Mouse (Mus musculus): ENCODE measurements at regions not wholly inside any gene's neighbourhood (a gene's known extent, or its start where the extent isn't known, plus 50 kb on each side); places are given as distances from the start of the nearest gene placed in this dataset.

DNA sequence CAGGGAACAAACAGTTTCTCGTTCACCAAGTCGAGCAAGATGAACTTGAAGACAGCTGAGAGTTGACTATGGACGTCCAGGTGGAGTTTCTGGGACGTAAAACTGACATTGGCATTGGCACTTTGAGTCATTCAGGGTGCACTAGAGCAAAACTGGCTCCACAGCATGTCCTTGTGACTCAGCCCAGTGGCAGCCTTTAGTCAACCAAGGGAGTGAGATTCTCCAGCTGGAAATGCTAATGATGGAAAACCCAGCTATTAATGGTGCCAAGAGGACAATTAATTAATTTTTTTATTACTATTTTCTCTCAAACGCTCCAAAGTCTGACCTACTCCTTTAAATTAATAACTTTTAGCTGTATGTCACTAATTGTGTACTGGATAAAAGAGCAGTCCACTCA lies 195.0 kb upstream of the Prdm1 start:
- no peak for DNase-seq

- DNase-seq = no peak
Observed at GRCm38 (mm10) chr10:44721670-44722069, 193.4 kb upstream of the Prdm1 start.

- DNase-seq = no peak
Observed at GRCm38 (mm10) chr10:44716612-44717011, 188.3 kb upstream of the Prdm1 start.

GRCm38 (mm10) chr10:44715902-44716301 lies 187.6 kb upstream of the Prdm1 start:
- DNase-seq = no peak

DNA sequence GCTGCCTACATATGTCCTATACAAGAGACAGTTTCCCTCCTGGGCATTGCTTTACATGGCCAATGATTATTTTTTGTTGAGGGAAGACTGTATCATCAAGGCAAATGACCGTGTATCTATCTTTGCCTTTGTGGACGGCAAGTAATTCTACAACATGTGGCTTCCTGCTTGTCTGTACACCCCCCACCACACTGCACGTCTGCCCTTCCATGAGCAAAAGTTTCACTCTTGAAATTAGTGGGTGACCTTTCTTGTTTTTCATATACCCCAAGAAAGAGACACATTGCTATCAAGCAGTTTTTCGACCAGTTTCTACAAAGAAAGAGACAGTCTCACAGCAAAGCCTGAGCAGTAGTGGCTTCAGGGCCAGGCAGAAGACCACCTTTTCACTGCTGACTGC lies 180.5 kb upstream of the Prdm1 start:
- no peak for DNase-seq

GRCm38 (mm10) chr10:44704143-44704542 lies 175.8 kb upstream of the Prdm1 start:
- DNase-seq = no peak

DNA sequence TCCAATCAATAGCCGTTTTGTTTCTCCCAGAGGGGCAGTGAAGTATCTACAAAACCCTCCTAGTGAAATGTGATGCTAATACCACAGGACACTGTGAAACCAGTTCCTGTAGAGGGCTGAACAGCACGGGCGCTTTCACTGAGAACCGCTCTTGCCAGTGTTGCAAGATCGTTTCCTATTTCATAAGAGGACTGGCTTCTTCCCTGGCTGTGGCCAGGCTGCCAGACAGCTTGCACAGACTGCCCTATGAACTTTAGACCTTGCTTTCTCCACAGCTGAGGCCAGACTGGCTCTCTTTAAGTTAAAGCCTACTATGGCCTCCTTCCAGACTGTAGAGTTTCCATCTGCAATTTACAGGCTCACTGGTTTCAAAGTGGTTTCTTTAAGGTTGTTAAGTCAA lies 173.8 kb upstream of the Prdm1 start:
- no peak for DNase-seq

DNA sequence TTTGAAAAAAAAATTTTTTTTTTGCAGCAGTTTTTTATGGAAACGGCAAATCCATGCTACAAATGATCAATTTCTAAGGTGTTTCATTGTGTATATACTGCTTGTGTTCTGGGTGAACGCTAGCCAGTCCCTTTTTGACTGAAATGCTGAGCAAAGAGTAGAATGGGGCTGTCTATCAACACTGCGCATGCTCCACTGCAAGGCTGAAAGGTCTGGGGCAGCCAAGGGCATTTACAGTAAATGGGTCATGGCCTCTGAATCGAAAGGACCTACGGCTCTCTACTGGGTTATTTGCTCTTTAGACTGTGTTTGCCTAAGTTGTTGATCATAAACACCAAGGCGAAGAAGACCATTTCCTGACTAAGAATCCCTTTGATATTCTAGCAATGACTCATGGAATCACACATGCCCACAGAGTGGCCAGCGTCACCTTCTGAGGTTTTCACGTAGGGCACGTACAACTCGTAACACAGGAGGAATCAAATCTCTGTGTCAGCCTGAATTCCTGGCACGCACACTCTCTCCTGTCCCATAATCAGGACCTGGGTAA lies 171.8 kb upstream of the Prdm1 start:
- DNase-seq = no peak

GRCm38 (mm10) chr10:44697966-44698365 lies 169.7 kb upstream of the Prdm1 start:
- DNase-seq = no peak

- no peak for DNase-seq
Observed at GRCm38 (mm10) chr10:44696973-44697372, 168.7 kb upstream of the Prdm1 start.

GRCm38 (mm10) chr10:44691590-44692327 lies 163.5 kb upstream of the Prdm1 start:
- no peak for DNase-seq

DNA sequence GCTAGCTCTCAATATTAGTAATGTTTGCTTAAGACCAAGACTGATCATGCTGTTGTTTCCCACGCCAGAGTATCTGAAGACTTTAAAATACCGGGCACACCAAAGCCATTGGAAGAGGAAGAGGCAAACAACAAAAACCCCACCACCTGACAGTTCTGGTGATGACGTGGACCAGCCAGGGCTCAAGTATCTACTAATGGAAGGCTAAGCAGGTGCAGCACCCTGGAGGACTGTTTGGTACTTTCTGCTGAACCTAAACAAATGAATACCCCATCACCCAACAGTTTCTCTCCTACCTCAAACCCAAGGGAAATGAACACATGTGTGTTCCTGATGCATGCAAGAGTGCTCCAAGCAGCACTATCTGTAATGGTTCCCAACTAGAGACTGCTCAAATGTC lies 160.3 kb upstream of the Prdm1 start:
- DNase-seq = no peak

DNA sequence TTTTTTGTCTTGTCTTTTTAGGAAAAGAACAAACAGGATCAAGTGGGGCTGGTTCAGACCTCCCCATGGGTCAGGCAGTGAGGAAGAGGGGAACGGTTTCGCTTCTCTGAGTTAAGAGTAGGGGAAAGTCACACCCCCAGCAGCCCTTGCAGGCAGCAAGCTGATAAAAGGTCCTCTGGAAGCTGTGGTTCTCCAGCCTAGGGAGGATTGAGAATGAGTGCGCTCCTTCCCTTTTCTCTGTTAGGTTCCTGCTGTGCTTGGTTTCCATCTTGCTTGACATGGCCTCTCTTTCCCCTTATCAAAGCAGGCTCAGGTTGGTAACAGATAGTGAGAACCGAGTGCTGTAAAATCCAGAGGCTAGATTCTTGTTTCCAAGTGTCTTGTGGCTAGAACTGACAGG lies 157.8 kb upstream of the Prdm1 start:
- no peak for DNase-seq

- no peak for DNase-seq
Observed at GRCm38 (mm10) chr10:44685215-44685614, 156.9 kb upstream of the Prdm1 start.

DNA sequence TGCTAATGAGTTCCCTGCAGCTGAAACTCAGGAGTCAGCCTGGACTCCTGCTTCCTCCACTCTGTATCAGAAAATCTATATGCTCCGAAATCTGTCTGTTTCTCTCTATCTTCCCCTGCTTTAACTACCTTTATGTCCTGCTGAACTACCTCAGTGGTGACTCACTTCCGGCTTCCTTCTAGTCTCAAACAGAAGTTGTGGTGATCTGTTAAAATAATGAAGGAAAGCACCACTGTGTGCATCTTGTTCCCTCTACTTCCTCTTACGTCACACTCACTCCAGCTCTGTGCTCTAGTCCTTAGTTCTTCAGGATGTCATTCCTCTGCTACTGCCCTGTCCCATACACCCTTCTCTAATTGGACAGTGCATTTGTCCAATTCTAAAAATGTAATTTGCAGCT lies 148.2 kb upstream of the Prdm1 start:
- DNase-seq = no peak

DNA sequence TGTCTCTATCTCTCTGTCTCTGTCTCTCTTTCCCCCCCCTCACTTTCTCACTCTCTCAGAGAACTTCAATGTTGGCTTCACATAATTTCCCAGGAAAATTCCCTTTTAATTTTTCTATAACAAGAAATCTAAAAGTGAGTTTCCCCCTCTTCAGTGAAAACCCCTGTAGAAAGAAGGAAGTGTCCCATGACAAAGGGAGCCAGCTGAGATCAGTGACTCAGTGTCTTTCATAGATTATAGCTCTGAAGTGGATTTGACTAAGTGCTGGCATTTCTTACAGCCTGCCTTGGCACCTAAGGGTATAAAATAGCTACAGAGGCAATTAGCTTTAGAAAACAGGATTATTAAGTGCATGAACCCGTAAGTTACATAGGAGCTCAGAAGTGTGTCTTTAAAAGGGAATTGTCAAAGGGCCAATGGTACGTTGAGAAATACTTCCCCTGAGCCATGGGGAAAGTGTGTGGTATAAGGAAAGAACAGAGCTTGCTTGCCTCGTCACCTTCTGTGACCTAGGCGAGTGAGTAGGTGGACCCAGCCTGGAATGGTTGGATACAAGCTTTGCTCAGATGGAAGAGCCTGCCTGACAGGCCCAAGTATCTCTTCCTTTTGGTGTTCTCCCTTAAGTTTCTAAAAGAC lies 137.3 kb upstream of the Prdm1 start:
- DNase-seq = no peak

DNA sequence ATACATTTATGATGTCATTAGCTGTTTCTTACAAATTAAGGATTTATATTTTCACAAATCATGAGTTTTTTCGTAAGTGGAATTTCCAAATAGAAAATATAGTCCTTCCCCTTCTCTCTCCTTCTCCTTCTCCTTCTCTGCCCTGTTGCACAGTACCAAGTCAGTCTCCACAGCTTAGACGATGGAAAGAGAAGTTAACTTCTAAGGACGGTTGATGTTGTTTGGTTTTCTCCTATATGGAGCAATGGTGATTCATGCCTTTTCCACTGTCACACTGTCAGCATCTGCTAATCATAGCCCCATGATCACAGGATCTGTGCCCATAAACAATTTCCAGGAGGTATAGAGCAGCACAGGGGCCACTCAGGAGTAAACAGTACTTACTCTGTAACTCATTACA lies 131.2 kb upstream of the Prdm1 start:
- no peak for DNase-seq

GRCm38 (mm10) chr10:44653761-44654160 lies 125.5 kb upstream of the Prdm1 start:
- no peak for DNase-seq

- no peak for DNase-seq
Observed at GRCm38 (mm10) chr10:44647021-44647420, 118.7 kb upstream of the Prdm1 start.

DNA sequence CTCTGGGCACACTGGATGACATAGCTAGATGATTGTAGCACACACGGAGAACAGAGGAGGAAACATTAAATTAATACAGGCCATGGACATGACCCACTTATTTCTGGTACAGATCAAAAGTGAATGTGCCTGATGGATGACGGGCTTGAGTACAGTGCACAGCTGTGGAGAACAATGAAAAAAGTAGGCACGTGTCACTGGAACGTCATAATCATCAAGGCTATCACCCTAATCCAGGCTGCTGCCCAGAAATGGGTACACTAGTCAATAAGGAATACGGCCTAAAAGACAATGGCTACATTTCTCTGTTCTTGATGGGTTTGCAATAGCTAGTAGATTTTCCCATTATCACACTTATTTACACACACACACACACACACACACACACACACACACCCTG lies 118.3 kb upstream of the Prdm1 start:
- DNase-seq = no peak

- no peak for DNase-seq
Observed at GRCm38 (mm10) chr10:44641616-44642015, 113.3 kb upstream of the Prdm1 start.

- no peak for DNase-seq
Observed at GRCm38 (mm10) chr10:44640620-44641019, 112.3 kb upstream of the Prdm1 start.

DNA sequence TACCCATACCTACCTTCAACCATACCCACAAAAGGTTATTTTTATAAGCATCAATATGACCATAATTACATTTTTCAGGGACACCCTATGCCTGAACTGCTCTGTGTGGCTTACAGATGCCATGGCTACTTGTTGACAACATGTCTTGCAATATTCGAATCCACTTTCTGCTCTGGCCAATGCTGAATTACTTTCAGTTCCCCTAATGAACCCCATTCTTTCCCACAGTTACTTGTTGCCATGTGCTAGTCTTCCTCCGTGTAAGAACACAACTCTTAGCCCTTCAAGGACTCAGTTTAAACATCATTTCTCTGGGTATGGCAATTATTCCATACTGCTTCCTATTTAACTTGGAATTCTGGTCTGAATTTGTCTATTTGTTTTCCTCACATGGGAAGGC lies 110.4 kb upstream of the Prdm1 start:
- no peak for DNase-seq

DNA sequence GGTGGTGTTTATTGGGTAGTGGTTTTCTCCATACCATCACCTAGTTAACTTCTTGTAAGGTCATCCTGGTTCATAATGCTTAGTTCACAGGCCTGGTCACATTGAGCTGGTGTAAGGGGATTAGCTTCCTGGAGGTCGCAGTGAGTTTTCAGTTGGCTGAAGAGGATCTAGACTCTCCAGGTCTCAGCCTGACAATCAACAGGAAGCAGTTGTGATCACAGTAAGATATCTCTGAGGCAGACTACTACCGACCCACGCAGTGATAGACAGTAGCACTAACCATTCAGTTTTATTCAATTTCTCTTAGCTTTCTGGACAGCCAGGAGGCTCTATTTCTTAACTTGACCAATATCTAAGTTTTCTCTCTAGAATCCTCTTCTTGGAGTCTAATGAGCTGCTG lies 108.5 kb upstream of the Prdm1 start:
- no peak for DNase-seq

- DNase-seq = no peak
Observed at GRCm38 (mm10) chr10:44636061-44636460, 107.8 kb upstream of the Prdm1 start.
